8 mouse cellular contexts compared by ENCODE assay signal in the genomic region with DNA sequence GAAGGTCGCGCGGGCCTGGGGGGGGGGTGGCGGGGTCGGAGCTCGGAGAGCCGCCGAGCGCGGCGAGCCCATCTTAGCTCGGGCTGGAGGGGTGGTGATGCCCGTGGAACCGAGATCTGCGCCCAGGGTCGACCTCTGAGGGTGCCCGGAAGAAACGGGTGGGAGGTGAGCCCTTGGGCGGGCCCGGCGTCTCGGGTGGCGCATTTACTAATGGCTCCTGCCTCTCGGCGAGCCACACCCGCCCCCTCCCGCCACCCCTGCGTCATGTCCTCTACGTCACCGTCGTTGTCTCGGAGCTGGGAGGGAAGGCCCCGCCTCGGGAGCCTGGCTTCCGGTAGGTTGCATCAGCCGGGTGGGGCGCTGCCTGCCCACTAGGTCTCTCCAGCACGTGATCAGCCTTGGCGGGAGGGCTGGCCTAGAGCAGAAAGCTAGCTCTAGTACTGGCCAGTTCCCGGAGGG. TPM values are rescaled to one million over a fixed set of nuclear protein-coding genes. Genes with fewer than 3 reads are reported as not detected.
DNase-seq lines count a peak whose midpoint lies in the region; ATAC-seq and TF ChIP-seq lines count a peak whose summit lies in the region.

No protein-coding gene starts in this region.

- 0 out of 6 replicates have a peak, but pooled peaks of 1 of the 3 experiments have one; percentile 6 for TF ChIP-seq CTCF in MEL (IDR thresholded peaks at IDR 0.05 in 2 of 3, conservative IDR thresholded peaks at IDR 0.05 in 1 of 3; ENCODE audit: control insufficient read depth in 1 of 3, insufficient read depth in 1 of 3, low read depth in 2 of 3, low read length in 3 of 3, poor library complexity in 1 of 3, severe bottlenecking in 1 of 3)
- no peak for TF ChIP-seq CTCF in cerebellum, adult 2 months (IDR thresholded peaks at IDR 0.05; ENCODE audit: borderline replicate concordance, insufficient read depth, low read depth, low read length)
- peak; percentile 52 for TF ChIP-seq CTCF in forebrain, postnatal 0 days (IDR thresholded peaks at IDR 0.05; ENCODE audit: low read depth)

- peaks cover 10 to 31% of the 10 kb centered on the region in 2 experiments for H3K36me3 ChIP-seq in MEL (ENCODE audit: control insufficient read depth in 1 of 2, insufficient read depth in 2 of 2, low read length in 2 of 2)
- H3K36me3 ChIP-seq in forebrain, postnatal 0 days (ENCODE audit: insufficient read depth): peaks cover 18% of the 10 kb centered on the region
- H3K36me3 ChIP-seq in lung, embryonic 16.5 days (ENCODE audit: control insufficient read depth, insufficient read depth, low read length): peaks cover 15% of the 10 kb centered on the region

- DNase-seq in MEL (ENCODE audit: low read depth, low spot score): peak; percentile 99
- peak; percentile 93 to 96 for DNase-seq in cerebellum, adult 2 months
- DNase-seq in forebrain, postnatal 0 days: peak; percentile 97
- peak; percentile 86 for DNase-seq in layer of hippocampus, adult 9-10 months (ENCODE audit: low spot score)
- peak; percentile 80 for DNase-seq in ovary, postnatal 10 days (ENCODE audit: low spot score)
- peak; percentile 94 for DNase-seq in thymus, postnatal 10 days (ENCODE audit: low spot score in 2 of 2)

- H3K79me2 ChIP-seq in MEL (ENCODE audit: control insufficient read depth, insufficient read depth, low read length, poor library complexity): peaks cover 18% of the 10 kb centered on the region

- peak overlapping the region; percentile 96 for H3K9ac ChIP-seq in MEL (ENCODE audit: control insufficient read depth, low read depth, low read length, poor library complexity, severe bottlenecking)
- H3K9ac ChIP-seq in forebrain, postnatal 0 days: peak overlapping the region; percentile 95
- H3K9ac ChIP-seq in lung, embryonic 16.5 days (ENCODE audit: low read length): peak overlapping the region; percentile 96

- peak overlapping the region; percentile 67 to 74 for H3K4me3 ChIP-seq in MEL (ENCODE audit: control insufficient read depth in 1 of 2, insufficient read depth in 1 of 2, low read depth in 2 of 2, low read length in 2 of 2)
- peak overlapping the region; percentile 80 for H3K4me3 ChIP-seq in cerebellum, adult 2 months (replicated peaks; ENCODE audit: insufficient read depth, low read depth, low read length)
- peak overlapping the region; percentile 86 for H3K4me3 ChIP-seq in forebrain, postnatal 0 days (ENCODE audit: low read depth, low read length)
- H3K4me3 ChIP-seq in lung, embryonic 16.5 days (ENCODE audit: low read length): peak overlapping the region; percentile 76

- TF ChIP-seq RAD21 in MEL (IDR thresholded peaks at IDR 0.05; ENCODE audit: low read depth, low read length): no peak

- ATAC-seq in forebrain, postnatal 0 days: peak; percentile 91
- peak; percentile 82 to 87 for ATAC-seq in hematopoietic stem cell, adult 5-6 weeks (replicated peaks in 1 of 2; ENCODE audit: insufficient read depth in 1 of 2, low FRiP score in 2 of 2, low TSS enrichment in 1 of 2, low read depth in 1 of 2, poor library complexity in 2 of 2, severe bottlenecking in 2 of 2)
- ATAC-seq in lung, embryonic 16.5 days (ENCODE audit: low read depth): peak; percentile 91

- no peaks in the 10 kb centered on the region for H3K9me3 ChIP-seq in MEL (replicated peaks; ENCODE audit: insufficient read depth, low read length)
- no peaks in the 10 kb centered on the region for H3K9me3 ChIP-seq in forebrain, postnatal 0 days (ENCODE audit: low read length)
- H3K9me3 ChIP-seq in lung, embryonic 16.5 days (ENCODE audit: control insufficient read depth, low read length): no peaks in the 10 kb centered on the region

- no peaks in the 10 kb centered on the region for H3K27me3 ChIP-seq in MEL (ENCODE audit: control insufficient read depth in 1 of 2, insufficient read depth in 2 of 2, low read length in 2 of 2)
- no peaks in the 10 kb centered on the region for H3K27me3 ChIP-seq in cerebellum, adult 2 months (ENCODE audit: control insufficient read depth, insufficient read depth, low read length)
- H3K27me3 ChIP-seq in forebrain, postnatal 0 days (ENCODE audit: insufficient read depth, low read length): no peaks in the 10 kb centered on the region
- no peaks in the 10 kb centered on the region for H3K27me3 ChIP-seq in lung, embryonic 16.5 days (ENCODE audit: control insufficient read depth, insufficient read depth, low read depth, low read length)

- under 1% methylated on average over 35 of the region's 40 CpGs for WGBS in cerebellum, adult 2 months
- under 1% methylated on average over 29 of the region's 40 CpGs for WGBS in forebrain, postnatal 0 days
- under 1% methylated on average over 34 of the region's 40 CpGs for WGBS in lung, embryonic 16.5 days

- peak overlapping the region; percentile 91 for H3K27ac ChIP-seq in MEL (ENCODE audit: control insufficient read depth, low read depth, low read length)
- H3K27ac ChIP-seq in cerebellum, adult 2 months (ENCODE audit: insufficient read depth, low read length): peak overlapping the region; percentile 85
- H3K27ac ChIP-seq in forebrain, postnatal 0 days (ENCODE audit: low read depth, low read length): peak overlapping the region; percentile 98
- H3K27ac ChIP-seq in lung, embryonic 16.5 days (ENCODE audit: low read length): peak overlapping the region; percentile 99

- TF ChIP-seq EP300 in MEL (IDR thresholded peaks at IDR 0.05; ENCODE audit: low read depth in 1 of 2, low read length in 2 of 2): no peak; a peak in 1 of 4 replicates

- TF ChIP-seq POLR2A in MEL (IDR thresholded peaks at IDR 0.05; ENCODE audit: control insufficient read depth in 1 of 2, insufficient read depth in 1 of 2, low read depth in 1 of 2, low read length in 2 of 2, poor library complexity in 1 of 2): peak; percentile 84 to 94
- peak; percentile 63 for TF ChIP-seq POLR2A in cerebellum, adult 2 months (IDR thresholded peaks at IDR 0.05; ENCODE audit: borderline replicate concordance, insufficient read depth, low read length)

- peak overlapping the region; percentile 75 for H3K4me2 ChIP-seq in forebrain, postnatal 0 days (ENCODE audit: low read depth)
- peak overlapping the region; percentile 84 for H3K4me2 ChIP-seq in lung, embryonic 16.5 days (ENCODE audit: low read depth, low read length)

- H3K4me1 ChIP-seq in MEL (ENCODE audit: control insufficient read depth in 1 of 2, insufficient read depth in 2 of 2, low read length in 2 of 2): peaks cover 14 to 29% of the 10 kb centered on the region in 2 experiments
- H3K4me1 ChIP-seq in cerebellum, adult 2 months (ENCODE audit: control insufficient read depth, insufficient read depth, low read length): no peaks in the 10 kb centered on the region
- no peaks in the 10 kb centered on the region for H3K4me1 ChIP-seq in forebrain, postnatal 0 days (ENCODE audit: insufficient read depth)
- peaks cover 4% of the 10 kb centered on the region; the same call in 1 of the 2 replicates for H3K4me1 ChIP-seq in lung, embryonic 16.5 days (replicated peaks; ENCODE audit: control insufficient read depth, insufficient read depth, low read length)

RNA-seq across cellular contexts. Expression of a gene that starts 0.5 kb away (rescaled TPM):
- total RNA-seq in MEL (2012; rRNA removed): 320 and 383 TPM in 2 replicates
- 100 to 1,000 TPM; 289 to 926 TPM for polyA plus RNA-seq in MEL (2012; ENCODE audit: insufficient read depth in 1 of 2, insufficient read length in 2 of 2, low read depth in 1 of 2, low replicate concordance in 2 of 2, missing spikeins in 1 of 2)
- 430 and 502 TPM in 2 replicates for polyA plus RNA-seq in cerebellum, adult 2 months (2012; rRNA removed)
- total RNA-seq in forebrain, postnatal 0 days (2014; rRNA removed): 105 and 115 TPM in 2 replicates
- polyA plus RNA-seq in forebrain, postnatal 0 days (2015; fragmentation: Nextera tagmentation; extraction: Ambion mirVana): 1,342 and 1,370 TPM in 2 replicates
- 225 and 235 TPM in 2 replicates for total RNA-seq in hematopoietic stem cell, adult 5-6 weeks (2017)
- 1,740 and 1,854 TPM in 2 replicates for polyA plus RNA-seq in lung, embryonic 16.5 days (2015; fragmentation: Nextera tagmentation; extraction: Ambion mirVana)

RNA-seq across cellular contexts. Expression of a gene that starts 14.0 kb away (rescaled TPM):
- not detected in 2 replicates for total RNA-seq in MEL (2012; rRNA removed)
- polyA plus RNA-seq in MEL (2012; ENCODE audit: insufficient read depth in 1 of 2, insufficient read length in 2 of 2, low read depth in 1 of 2, low replicate concordance in 2 of 2, missing spikeins in 1 of 2): not detected
- polyA plus RNA-seq in cerebellum, adult 2 months (2012; rRNA removed): not detected in 2 replicates
- not detected in 2 replicates for total RNA-seq in forebrain, postnatal 0 days (2014; rRNA removed)
- polyA plus RNA-seq in forebrain, postnatal 0 days (2015; fragmentation: Nextera tagmentation; extraction: Ambion mirVana): 0.48 and 0.51 TPM in 2 replicates
- not detected in 2 replicates for total RNA-seq in hematopoietic stem cell, adult 5-6 weeks (2017)
- polyA plus RNA-seq in lung, embryonic 16.5 days (2015; fragmentation: Nextera tagmentation; extraction: Ambion mirVana): not detected in 2 replicates

RNA-seq across cellular contexts. Expression of a gene that starts 35.7 kb away (rescaled TPM):
- total RNA-seq in MEL (2012; rRNA removed): 6.6 and 10.9 TPM in 2 replicates
- polyA plus RNA-seq in MEL (2012; ENCODE audit: insufficient read depth in 1 of 2, insufficient read length in 2 of 2, low read depth in 1 of 2, low replicate concordance in 2 of 2, missing spikeins in 1 of 2): 10 to 100 TPM in 1 of 2 experiments, not detected in 1; 34.8 TPM
- 105 and 107 TPM in 2 replicates for polyA plus RNA-seq in cerebellum, adult 2 months (2012; rRNA removed)
- 274 and 518 TPM in 2 replicates for total RNA-seq in forebrain, postnatal 0 days (2014; rRNA removed)
- 131 and 237 TPM in 2 replicates for polyA plus RNA-seq in forebrain, postnatal 0 days (2015; fragmentation: Nextera tagmentation; extraction: Ambion mirVana)
- total RNA-seq in hematopoietic stem cell, adult 5-6 weeks (2017): 0.88 TPM in 1 of 2 replicates, not detected in the other
- 19.2 and 19.7 TPM in 2 replicates for polyA plus RNA-seq in lung, embryonic 16.5 days (2015; fragmentation: Nextera tagmentation; extraction: Ambion mirVana)

RNA-seq across cellular contexts. Expression of a gene that starts 50.5 kb away (rescaled TPM):
- not detected in 2 replicates for total RNA-seq in MEL (2012; rRNA removed)
- polyA plus RNA-seq in MEL (2012; ENCODE audit: insufficient read depth in 1 of 2, insufficient read length in 2 of 2, low read depth in 1 of 2, low replicate concordance in 2 of 2, missing spikeins in 1 of 2): not detected
- not detected in 2 replicates for polyA plus RNA-seq in cerebellum, adult 2 months (2012; rRNA removed)
- total RNA-seq in forebrain, postnatal 0 days (2014; rRNA removed): not detected in 2 replicates
- not detected in 2 replicates for polyA plus RNA-seq in forebrain, postnatal 0 days (2015; fragmentation: Nextera tagmentation; extraction: Ambion mirVana)
- not detected in 2 replicates for total RNA-seq in hematopoietic stem cell, adult 5-6 weeks (2017)
- not detected in 2 replicates for polyA plus RNA-seq in lung, embryonic 16.5 days (2015; fragmentation: Nextera tagmentation; extraction: Ambion mirVana)

RNA-seq across cellular contexts. Expression of a gene that starts 59.4 kb away (rescaled TPM):
- total RNA-seq in MEL (2012; rRNA removed): not detected in 2 replicates
- polyA plus RNA-seq in MEL (2012; ENCODE audit: insufficient read depth in 1 of 2, insufficient read length in 2 of 2, low read depth in 1 of 2, low replicate concordance in 2 of 2, missing spikeins in 1 of 2): not detected
- 0.11 and 0.16 TPM in 2 replicates for polyA plus RNA-seq in cerebellum, adult 2 months (2012; rRNA removed)
- total RNA-seq in forebrain, postnatal 0 days (2014; rRNA removed): 0.31 TPM in 1 of 2 replicates, not detected in the other
- polyA plus RNA-seq in forebrain, postnatal 0 days (2015; fragmentation: Nextera tagmentation; extraction: Ambion mirVana): 0.47 and 0.51 TPM in 2 replicates
- 0.44 TPM in 1 of 2 replicates, not detected in the other for total RNA-seq in hematopoietic stem cell, adult 5-6 weeks (2017)
- 8.4 and 15.5 TPM in 2 replicates for polyA plus RNA-seq in lung, embryonic 16.5 days (2015; fragmentation: Nextera tagmentation; extraction: Ambion mirVana)

Comparison
In these comparisons a context has a peak if more than half of its experiments do, and no peak if none do; other contexts are left out.
1. Peak in every context shown above with its lines: DNase-seq, ATAC-seq, H3K4me3 ChIP-seq and H3K27ac ChIP-seq.